Mouse (Mus musculus) C2C12 (cell line): Measurements from ENCODE around the gene Sf3a1. TPM values are rescaled to one million over a fixed set of nuclear protein-coding genes. Genes with fewer than 3 reads are reported as not detected.
"Not testable (repeated sequence)": the region's sequence is repeated elsewhere in the genome, so short reads cannot be mapped to it uniquely, and the experiment has no call there.

Experiments
- H3K27me3 ChIP-seq: one replicate; pipeline ENCODE4 v1.6.1; 2011; ENCODE audit not compliant: control insufficient read depth, insufficient read depth, insufficient read length
- H3K36me3 ChIP-seq: one replicate; pipeline ENCODE4 v1.6.1; 2011; ENCODE audit not compliant: control insufficient read depth, insufficient read depth
- H3K4me3 ChIP-seq: one replicate; pipeline ENCODE4 v1.5.1; 2011; ENCODE audit warnings: mild to moderate bottlenecking, control low read depth; ENCODE audit not compliant: poor library complexity, insufficient read depth, severe bottlenecking
- H3K79me2 ChIP-seq: one replicate; pipeline ENCODE4 v1.6.1; 2011; ENCODE audit not compliant: control insufficient read depth, insufficient read depth
- H3K79me3 ChIP-seq: one replicate; pipeline ENCODE4 v1.6.1; 2011; ENCODE audit warnings: low read depth, control low read depth
- H3ac ChIP-seq: one replicate; pipeline ENCODE3; 2011; ENCODE audit warnings: low read depth; ENCODE audit not compliant: control insufficient read depth, insufficient read length
- CEBPB ChIP-seq: IDR thresholded peaks from one replicate; pipeline ENCODE4 v1.6.1; 2011; ENCODE audit warnings: low read depth, mild to moderate bottlenecking, control low read depth, moderate library complexity
- CTCF ChIP-seq: IDR thresholded peaks from one replicate; pipeline ENCODE4 v1.5.1; 2011; ENCODE audit not compliant: control insufficient read depth, insufficient read depth, insufficient read length
- FOSL1 ChIP-seq: IDR thresholded peaks from one replicate; pipeline ENCODE4 v1.8.0; 2011; ENCODE audit warnings: mild to moderate bottlenecking, low read length; ENCODE audit not compliant: poor library complexity, insufficient read depth, severe bottlenecking
- MAX ChIP-seq: IDR thresholded peaks from one replicate; pipeline ENCODE4 v1.6.1; 2011; ENCODE audit warnings: mild to moderate bottlenecking, control low read depth
- MYOD1 ChIP-seq: IDR thresholded peaks from one replicate; pipeline ENCODE4 v1.6.1; 2011; ENCODE audit warnings: low read depth; ENCODE audit not compliant: control insufficient read depth, insufficient read length
- MYOG ChIP-seq: IDR thresholded peaks from one replicate; pipeline ENCODE4 v1.6.1; 2011; ENCODE audit not compliant: control insufficient read depth, insufficient read length; ENCODE audit errors: extremely low read depth
- USF1 ChIP-seq: IDR thresholded peaks from one replicate; pipeline ENCODE4 v1.6.1; 2011; ENCODE audit warnings: low read depth, mild to moderate bottlenecking, control low read depth, moderate library complexity
- long read RNA-seq, 2 experiments: library from polyadenylated mRNA; unstranded; transcript quantifications; one replicate each; pipeline ENCODE4 v2.0.0; 2019 to 2020
- polyA plus RNA-seq: library from polyadenylated mRNA; unstranded; fragments of >200 nt; fragmentation: generic; extraction: Trizol; gene quantifications from one replicate; pipeline ENCODE4 v1.2.1, GENCODE M21; 2012; ENCODE audit warnings: missing spikeins

The Sf3a1 gene
- polyA plus RNA-seq: 64.9 TPM
- long read RNA-seq, experiment 1, full-length matches to known transcripts: 31 of 41 reads
- long read RNA-seq, experiment 1, partial matches to known transcripts: 6 of 41 reads
- long read RNA-seq, experiment 1, other reads (novel, unspliced or antisense): 4 of 41 reads
- long read RNA-seq, experiment 2, full-length matches to known transcripts: 611 of 643 reads
- long read RNA-seq, experiment 2, partial matches to known transcripts: 22 of 643 reads
- long read RNA-seq, experiment 2, other reads (novel, unspliced or antisense): 10 of 643 reads

- peaks cover 42% of the 10 kb centered on the region for H3K36me3 ChIP-seq
- H3K79me3 ChIP-seq: peaks cover 45% of the 10 kb centered on the region
- H3K4me3 ChIP-seq: peak within 1 kb of the TSS; percentile 94
- TF ChIP-seq MAX (peak; percentile 66), CEBPB (no peak), FOSL1 (no peak), MYOG (no peak), USF1 (no peak), MYOD1 (no peak), CTCF (no peak)
- no peaks in the 10 kb centered on the region for H3K27me3 ChIP-seq
- peak within 1 kb of the TSS; percentile 96 for H3ac ChIP-seq
- H3K79me2 ChIP-seq: peaks cover 61% of the 10 kb centered on the region
Measured at GRCm38 (mm10) chr11:4159808-4160708, at the start of gene Sf3a1, which contains the start of gene Ccdc157. TSS of gene Sf3a1 (plus strand) at chr11:4160350. TSS of gene Ccdc157 (minus strand) at chr11:4160293.

GRCm38 (mm10) chr11:4112033-4112432, 48.1 kb upstream of the Sf3a1 start:
- no peaks in the 10 kb centered on the region for H3K27me3 ChIP-seq
- H3K79me2 ChIP-seq: no peaks in the 10 kb centered on the region
- H3ac ChIP-seq: no peak overlapping the region
- H3K79me3 ChIP-seq: no peaks in the 10 kb centered on the region
- H3K36me3 ChIP-seq: no peaks in the 10 kb centered on the region
- no peak for TF ChIP-seq FOSL1
- no peak for TF ChIP-seq CTCF
- no peak for TF ChIP-seq MYOD1
- no peak for TF ChIP-seq MAX
- TF ChIP-seq USF1: no peak
- TF ChIP-seq MYOG: no peak
- no peak for TF ChIP-seq CEBPB
- no peak overlapping the region for H3K4me3 ChIP-seq

- H3K4me3 ChIP-seq: no peak overlapping the region
- no peaks in the 10 kb centered on the region for H3K79me3 ChIP-seq
- no peaks in the 10 kb centered on the region for H3K27me3 ChIP-seq
- no peak overlapping the region for H3ac ChIP-seq
- TF ChIP-seq MYOD1 (no peak), FOSL1 (no peak), CTCF (no peak), MAX (no peak), CEBPB (no peak), USF1 (no peak), MYOG (no peak)
- no peaks in the 10 kb centered on the region for H3K36me3 ChIP-seq
- no peaks in the 10 kb centered on the region for H3K79me2 ChIP-seq
Measured at GRCm38 (mm10) chr11:4112861-4113260, 47.3 kb upstream of the Sf3a1 start.

DNA sequence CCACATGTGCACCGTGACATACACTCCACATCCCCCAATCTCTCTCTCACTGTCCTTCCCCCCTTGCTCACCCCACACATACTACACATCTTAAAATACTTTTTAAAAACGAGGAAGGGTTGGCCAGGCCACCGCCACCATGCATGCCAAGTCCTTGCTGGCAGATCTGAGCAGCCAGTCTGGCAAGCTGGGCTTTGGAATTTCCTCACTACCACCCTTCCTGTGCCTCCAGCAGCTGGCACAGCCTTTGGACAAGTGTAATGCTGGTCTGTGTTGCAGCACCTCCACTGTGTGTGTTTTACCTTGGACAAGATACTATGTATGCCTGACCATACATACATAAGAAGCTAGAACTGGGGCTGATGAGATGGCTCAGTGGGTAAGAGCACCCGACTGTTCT, 46.7 kb upstream of the Sf3a1 start:
- TF ChIP-seq FOSL1 (no peak), MAX (no peak), MYOG (no peak), MYOD1 (no peak), CTCF (no peak), CEBPB (no peak)
- Histone ChIP-seq H3K79me2 (no peaks in the 10 kb centered on the region), H3ac (no peak overlapping the region), H3K36me3 (no peaks in the 10 kb centered on the region), H3K27me3 (no peaks in the 10 kb centered on the region), H3K79me3 (no peaks in the 10 kb centered on the region), H3K4me3 (no peak overlapping the region)

GRCm38 (mm10) chr11:4113970-4114369, 46.2 kb upstream of the Sf3a1 start:
- no peaks in the 10 kb centered on the region for H3K36me3 ChIP-seq
- no peak overlapping the region for H3ac ChIP-seq
- no peak overlapping the region for H3K4me3 ChIP-seq
- no peak for TF ChIP-seq MYOG
- no peak for TF ChIP-seq FOSL1
- TF ChIP-seq MYOD1: no peak
- no peak for TF ChIP-seq USF1
- TF ChIP-seq CEBPB: no peak
- TF ChIP-seq CTCF: no peak
- TF ChIP-seq MAX: no peak
- H3K79me3 ChIP-seq: no peaks in the 10 kb centered on the region
- H3K79me2 ChIP-seq: no peaks in the 10 kb centered on the region
- no peaks in the 10 kb centered on the region for H3K27me3 ChIP-seq

GRCm38 (mm10) chr11:4114541-4114940, 45.6 kb upstream of the Sf3a1 start:
- not testable (repeated sequence) for H3ac ChIP-seq, H3K4me3 ChIP-seq, H3K36me3 ChIP-seq, H3K27me3 ChIP-seq, H3K79me2 ChIP-seq, H3K79me3 ChIP-seq
